Mouse (Mus musculus): ENCODE measurements around the gene Calcb. TPM values are rescaled to one million over a fixed set of nuclear protein-coding genes. Genes with fewer than 3 reads are reported as not detected.

The Calcb gene
- polyA plus RNA-seq, 1 experiment, result not detected

- H3K27ac ChIP-seq (ENCODE audit: insufficient read depth, low read depth, low read length), result no peak overlapping the region
- H3K27me3 ChIP-seq (replicated peaks; ENCODE audit: control insufficient read depth, insufficient read depth, low read length), result no peaks in the 10 kb centered on the region
- H3K4me1 ChIP-seq (ENCODE audit: control insufficient read depth, insufficient read depth, low read length), result no peaks in the 10 kb centered on the region
- no peak overlapping the region for H3K4me3 ChIP-seq (ENCODE audit: insufficient read depth, low read depth, low read length)
- 66% methylated on average over 4 of the region's 4 CpGs for WGBS
- H3K36me3 ChIP-seq (ENCODE audit: control insufficient read depth, insufficient read depth, low read length), result no peaks in the 10 kb centered on the region
- TF ChIP-seq POLR2A (IDR thresholded peaks at IDR 0.05; ENCODE audit: low read depth, low read length) (no peak), CTCF (conservative IDR thresholded peaks at IDR 0.05; ENCODE audit: insufficient read depth, insufficient read length, low read depth, low read length) (no peak)
- no peak for DNase-seq
Measured at GRCm38 (mm10) chr7:114748239-114748638, 29.8 kb downstream of the Calcb start.

DNA sequence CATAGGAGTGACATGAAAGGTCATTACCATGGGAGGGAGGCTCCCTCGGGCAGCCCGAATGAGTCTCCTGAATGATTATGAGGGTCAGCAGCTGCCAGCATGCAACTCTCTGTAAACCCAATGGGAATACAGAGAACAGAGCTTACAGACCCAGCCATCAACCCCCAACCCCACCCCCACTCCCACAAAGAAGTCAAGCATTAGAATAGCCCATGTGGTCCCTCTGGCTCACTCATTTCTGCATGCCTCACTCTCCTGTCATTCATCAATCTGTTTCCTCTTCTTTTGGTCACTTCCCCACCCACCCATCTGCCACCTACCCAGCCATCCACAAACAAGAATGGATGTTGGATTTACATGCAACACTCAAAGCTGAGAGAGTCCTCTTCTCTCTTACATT, 35.0 kb downstream of the Calcb start:
- DNase-seq, result no peak
- H3K4me3 ChIP-seq (ENCODE audit: insufficient read depth, low read depth, low read length), result no peak overlapping the region
- no peak for TF ChIP-seq CTCF (conservative IDR thresholded peaks at IDR 0.05; ENCODE audit: insufficient read depth, insufficient read length, low read depth, low read length)
- no peak for TF ChIP-seq POLR2A (IDR thresholded peaks at IDR 0.05; ENCODE audit: low read depth, low read length)
- no peaks in the 10 kb centered on the region for H3K36me3 ChIP-seq (ENCODE audit: control insufficient read depth, insufficient read depth, low read length)
- WGBS, result 71% methylated on average over 2 of the region's 2 CpGs
- H3K4me1 ChIP-seq (ENCODE audit: control insufficient read depth, insufficient read depth, low read length), result peaks cover 8% of the 10 kb centered on the region; the same call in 1 of the 2 replicates
- no peaks in the 10 kb centered on the region for H3K27me3 ChIP-seq (replicated peaks; ENCODE audit: control insufficient read depth, insufficient read depth, low read length)
- no peak overlapping the region for H3K27ac ChIP-seq (ENCODE audit: insufficient read depth, low read depth, low read length)

- DNase-seq, result peak; percentile 6
- Histone ChIP-seq H3K4me3 (ENCODE audit: insufficient read depth, low read depth, low read length) (no peak overlapping the region), H3K4me1 (ENCODE audit: control insufficient read depth, insufficient read depth, low read length) (peaks cover 8% of the 10 kb centered on the region; the same call in 1 of the 2 replicates), H3K27ac (ENCODE audit: insufficient read depth, low read depth, low read length) (no peak overlapping the region), H3K27me3 (replicated peaks; ENCODE audit: control insufficient read depth, insufficient read depth, low read length) (no peaks in the 10 kb centered on the region), H3K36me3 (ENCODE audit: control insufficient read depth, insufficient read depth, low read length) (no peaks in the 10 kb centered on the region)
- 27% methylated on average over 1 of the region's 1 CpGs for WGBS
- no peak for TF ChIP-seq POLR2A (IDR thresholded peaks at IDR 0.05; ENCODE audit: low read depth, low read length)
- no peak for TF ChIP-seq CTCF (conservative IDR thresholded peaks at IDR 0.05; ENCODE audit: insufficient read depth, insufficient read length, low read depth, low read length)
Measured at GRCm38 (mm10) chr7:114754196-114754595, 35.8 kb downstream of the Calcb start.

DNA sequence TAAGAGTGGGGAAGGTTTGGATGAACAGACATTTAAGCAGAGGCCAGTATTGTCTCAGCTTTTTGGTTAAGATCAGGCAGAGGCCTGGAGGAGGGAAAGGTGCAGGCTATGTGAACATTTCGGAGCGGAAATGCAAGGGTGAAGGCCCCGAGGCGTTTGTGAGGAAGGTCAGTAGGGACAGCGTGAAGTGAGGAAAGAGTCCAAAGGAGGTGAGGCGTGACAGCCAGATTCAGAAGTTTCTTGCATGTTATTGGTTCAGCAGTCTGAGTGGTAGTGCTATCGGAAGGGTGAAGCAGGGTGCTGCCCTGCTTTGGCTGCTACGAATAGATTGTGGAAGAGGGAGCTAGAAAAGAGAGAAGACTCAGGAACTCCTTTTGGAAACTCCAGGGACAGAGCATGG, 36.2 kb downstream of the Calcb start:
- H3K36me3 ChIP-seq (ENCODE audit: control insufficient read depth, insufficient read depth, low read length), result no peaks in the 10 kb centered on the region
- WGBS, result 38% methylated on average over 8 of the region's 8 CpGs
- no peak for TF ChIP-seq POLR2A (IDR thresholded peaks at IDR 0.05; ENCODE audit: low read depth, low read length)
- TF ChIP-seq CTCF (conservative IDR thresholded peaks at IDR 0.05; ENCODE audit: insufficient read depth, insufficient read length, low read depth, low read length), result no peak

DNA sequence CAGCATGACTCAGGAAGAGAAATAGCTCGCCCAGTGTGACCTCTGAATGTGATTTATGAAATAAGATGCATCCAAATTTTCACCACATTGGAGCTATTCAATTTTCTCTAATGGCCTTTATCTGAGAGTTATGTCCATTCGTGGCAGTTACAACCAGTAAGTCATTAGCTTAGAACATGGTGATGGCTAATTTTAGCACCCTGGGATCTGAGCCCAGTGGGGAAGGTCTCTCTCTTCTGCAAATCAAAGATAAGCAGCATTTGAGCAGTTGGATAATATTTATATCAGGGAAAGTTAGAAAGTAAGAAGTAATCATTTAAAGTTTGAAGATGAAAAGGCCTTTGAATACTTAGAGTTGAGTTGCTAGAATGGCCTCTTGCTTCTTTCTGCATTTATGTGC, 44.2 kb downstream of the Calcb start:
- 60% methylated on average over 2 of the region's 2 CpGs for WGBS
- DNase-seq, result no peak
- H3K4me3 ChIP-seq (ENCODE audit: insufficient read depth, low read depth, low read length), result no peak overlapping the region
- H3K4me1 ChIP-seq (ENCODE audit: control insufficient read depth, insufficient read depth, low read length), result no peaks in the 10 kb centered on the region
- TF ChIP-seq POLR2A (IDR thresholded peaks at IDR 0.05; ENCODE audit: low read depth, low read length) (no peak), CTCF (conservative IDR thresholded peaks at IDR 0.05; ENCODE audit: insufficient read depth, insufficient read length, low read depth, low read length) (no peak)
- H3K27me3 ChIP-seq (replicated peaks; ENCODE audit: control insufficient read depth, insufficient read depth, low read length), result no peaks in the 10 kb centered on the region
- H3K27ac ChIP-seq (ENCODE audit: insufficient read depth, low read depth, low read length), result no peak overlapping the region
- H3K36me3 ChIP-seq (ENCODE audit: control insufficient read depth, insufficient read depth, low read length), result no peaks in the 10 kb centered on the region

More for the DNA sequence above, 36.2 kb downstream of the Calcb start:
- H3K4me3 ChIP-seq (ENCODE audit: insufficient read depth, low read depth, low read length), result no peak overlapping the region
- H3K27ac ChIP-seq (ENCODE audit: insufficient read depth, low read depth, low read length), result no peak overlapping the region
- DNase-seq, result peak; percentile 51
- no peaks in the 10 kb centered on the region for H3K27me3 ChIP-seq (replicated peaks; ENCODE audit: control insufficient read depth, insufficient read depth, low read length)
- H3K4me1 ChIP-seq (ENCODE audit: control insufficient read depth, insufficient read depth, low read length), result peaks cover 8% of the 10 kb centered on the region; the same call in 1 of the 2 replicates

DNA sequence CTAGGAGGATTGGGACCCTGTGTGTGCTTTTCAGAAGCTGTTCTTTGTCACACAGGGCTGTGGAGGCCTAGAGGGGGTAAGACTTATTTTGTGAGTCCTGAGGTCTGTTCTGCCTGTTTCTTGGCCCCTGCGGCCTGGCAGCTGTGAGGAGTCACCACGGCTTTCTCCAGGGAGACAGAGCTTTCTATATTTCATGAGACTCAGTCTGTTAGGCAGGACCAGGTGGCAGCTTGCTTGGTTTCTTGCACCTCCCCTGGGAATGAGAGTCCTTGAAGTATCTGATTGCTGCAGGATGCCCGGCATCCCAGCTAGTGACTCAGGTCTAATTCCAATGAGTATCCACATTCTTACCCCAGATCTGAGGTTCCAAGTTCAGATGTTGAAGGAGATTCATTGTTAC, 46.8 kb downstream of the Calcb start:
- TF ChIP-seq CTCF (conservative IDR thresholded peaks at IDR 0.05; ENCODE audit: insufficient read depth, insufficient read length, low read depth, low read length) (no peak), POLR2A (IDR thresholded peaks at IDR 0.05; ENCODE audit: low read depth, low read length) (no peak)
- H3K36me3 ChIP-seq (ENCODE audit: control insufficient read depth, insufficient read depth, low read length), result no peaks in the 10 kb centered on the region
- no peak overlapping the region for H3K27ac ChIP-seq (ENCODE audit: insufficient read depth, low read depth, low read length)
- no peak for DNase-seq
- WGBS, result 87% methylated on average over 3 of the region's 3 CpGs
- H3K27me3 ChIP-seq (replicated peaks; ENCODE audit: control insufficient read depth, insufficient read depth, low read length), result no peaks in the 10 kb centered on the region
- H3K4me3 ChIP-seq (ENCODE audit: insufficient read depth, low read depth, low read length), result no peak overlapping the region
- no peaks in the 10 kb centered on the region for H3K4me1 ChIP-seq (ENCODE audit: control insufficient read depth, insufficient read depth, low read length)

DNA sequence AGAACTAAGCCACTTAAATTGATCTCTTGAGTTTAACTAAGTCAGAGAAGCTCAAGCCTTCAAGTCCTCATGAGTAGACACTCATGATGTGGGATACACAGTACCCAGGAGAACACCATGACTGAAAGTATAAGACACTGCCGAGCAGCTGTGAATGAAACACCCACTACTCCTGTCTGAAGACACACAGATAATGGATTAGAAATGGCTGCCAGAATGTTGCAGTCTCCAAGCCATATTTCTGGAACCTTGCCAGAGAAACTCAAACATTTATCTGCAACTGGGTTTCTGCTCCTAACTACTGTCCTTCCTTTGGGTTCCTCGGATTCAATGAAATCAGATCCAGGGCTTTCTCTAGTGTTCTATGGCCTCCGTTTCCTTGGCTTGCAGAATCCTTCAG, 48.1 kb downstream of the Calcb start:
- H3K4me1 ChIP-seq (ENCODE audit: control insufficient read depth, insufficient read depth, low read length), result no peaks in the 10 kb centered on the region
- H3K27me3 ChIP-seq (replicated peaks; ENCODE audit: control insufficient read depth, insufficient read depth, low read length), result no peaks in the 10 kb centered on the region
- no peak overlapping the region for H3K27ac ChIP-seq (ENCODE audit: insufficient read depth, low read depth, low read length)
- 77% methylated on average over 3 of the region's 3 CpGs for WGBS
- H3K36me3 ChIP-seq (ENCODE audit: control insufficient read depth, insufficient read depth, low read length), result no peaks in the 10 kb centered on the region
- TF ChIP-seq POLR2A (IDR thresholded peaks at IDR 0.05; ENCODE audit: low read depth, low read length) (no peak), CTCF (conservative IDR thresholded peaks at IDR 0.05; ENCODE audit: insufficient read depth, insufficient read length, low read depth, low read length) (no peak)
- H3K4me3 ChIP-seq (ENCODE audit: insufficient read depth, low read depth, low read length), result no peak overlapping the region
- no peak for DNase-seq

Data from kidney, adult 2 months (tissue).